Mouse (Mus musculus) heart, embryonic 16.5 days (tissue): ENCODE measurements around the gene Dtx2. TPM values are rescaled to one million over a fixed set of nuclear protein-coding genes. Genes with fewer than 3 reads are reported as not detected.
A peak's percentile ranks its signal among the peaks of the same experiment; 100 is the strongest.

Source experiments
- ATAC-seq: fragments of 200-750 bp; cut with Nextera tagmentation; replicated peaks from 2 replicates; pipeline ENCODE4 v1.8.0; 2017; ENCODE audit warnings: moderate number of reproducible peaks; ENCODE audit not compliant: insufficient read depth, low FRiP score; ENCODE audit errors: extremely low read depth
- H3K27ac ChIP-seq: fragments of 300-500 bp; sonication (generic); 2 replicates; pipeline ENCODE4 v1.5.1; 2014; ENCODE audit warnings: mild to moderate bottlenecking, low read length, control low read depth, moderate library complexity
- H3K27me3 ChIP-seq: fragments of 300-500 bp; sonication (generic); 2 replicates; pipeline ENCODE4 v1.6.1; 2014; ENCODE audit warnings: low read length, mixed read lengths; ENCODE audit not compliant: control insufficient read depth, insufficient read depth
- H3K36me3 ChIP-seq: fragments of 300-500 bp; sonication (generic); 2 replicates; pipeline ENCODE4 v1.6.1; 2014; ENCODE audit not compliant: control insufficient read depth, insufficient read depth
- H3K4me1 ChIP-seq: fragments of 300-500 bp; sonication (generic); 2 replicates; pipeline ENCODE4 v1.6.1; 2014; ENCODE audit warnings: low read length, mixed read lengths; ENCODE audit not compliant: control insufficient read depth, insufficient read depth
- H3K4me2 ChIP-seq: fragments of 300-500 bp; sonication (generic); 2 replicates; pipeline ENCODE4 v1.6.1; 2014; ENCODE audit warnings: low read depth, mild to moderate bottlenecking, control low read depth, low read length
- H3K4me3 ChIP-seq: fragments of 300-500 bp; sonication (generic); 2 replicates; pipeline ENCODE4 v1.5.1; 2014; ENCODE audit warnings: mild to moderate bottlenecking, control low read depth, low read length
- H3K9ac ChIP-seq: fragments of 300-500 bp; sonication (generic); 2 replicates; pipeline ENCODE4 v1.6.1; 2014; ENCODE audit warnings: low read length, control low read depth
- H3K9me3 ChIP-seq: fragments of 300-500 bp; sonication (generic); replicated peaks from 2 replicates; pipeline ENCODE4 v1.6.1; 2016; ENCODE audit warnings: low read length; ENCODE audit not compliant: control insufficient read depth
- WGBS: fragments of 180-500 bp; shearing (Covaris S2); extraction: QIAGEN DNeasy Blood & Tissue Kit; methylation state at CpG from one replicate; pipeline ENCODE4 v1.1.7; 2014; 5-methylcytosine and 5-hydroxymethylcytosine counted together
- polyA plus RNA-seq: library from polyadenylated mRNA; unstranded; fragments of >200 nt; fragmentation: Nextera tagmentation; extraction: Ambion mirVana; gene quantifications from 2 replicates; pipeline ENCODE4 v1.2.1, GENCODE M21; 2015

Gene Dtx2
- polyA plus RNA-seq, result 21.8 and 22.5 TPM in 2 replicates

GRCm38 (mm10) chr5:135994725-135995687 lies at the start of gene Dtx2:
Dtx2 (plus strand) TSS chr5:135994800.
- ATAC-seq, result peak; percentile 92
- Histone ChIP-seq H3K27ac (peak within 1 kb of the TSS; percentile 85), H3K4me3 (peak within 1 kb of the TSS; percentile 75), H3K36me3 (peaks cover 17% of the 10 kb centered on the region), H3K27me3 (no peaks in the 10 kb centered on the region), H3K9ac (peak within 1 kb of the TSS; percentile 82), H3K4me1 (peaks cover 6% of the 10 kb centered on the region), H3K9me3 (no peaks in the 10 kb centered on the region), H3K4me2 (peak within 1 kb of the TSS; percentile 79)
- WGBS, result 2% methylated on average over 47 of the region's 47 CpGs

- Histone ChIP-seq H3K4me2 (peak overlapping the region; percentile 49), H3K9me3 (no peaks in the 10 kb centered on the region), H3K9ac (peak overlapping the region; percentile 41), H3K4me3 (0 out of 2 replicates have a peak overlapping the region, but pooled peaks have one; percentile 6), H3K36me3 (no peaks in the 10 kb centered on the region), H3K4me1 (peaks cover 6% of the 10 kb centered on the region), H3K27me3 (no peaks in the 10 kb centered on the region), H3K27ac (peak overlapping the region; percentile 4; the same call in 1 of the 2 replicates)
- ATAC-seq, result peak; percentile 55; the same call in 1 of the 2 replicates
- WGBS, result 47% methylated on average over 10 of the region's 10 CpGs
These were observed 48.6 kb upstream of the Dtx2 start for GRCm38 (mm10) chr5:135945916-135946408.

GRCm38 (mm10) chr5:135946621-135947020 lies 48.0 kb upstream of the Dtx2 start:
- no peak for ATAC-seq
- no peak overlapping the region for H3K4me3 ChIP-seq
- H3K36me3 ChIP-seq, result no peaks in the 10 kb centered on the region
- H3K27ac ChIP-seq, result no peak overlapping the region
- H3K4me1 ChIP-seq, result peaks cover 6% of the 10 kb centered on the region
- H3K9me3 ChIP-seq, result no peaks in the 10 kb centered on the region
- H3K9ac ChIP-seq, result no peak overlapping the region
- peak overlapping the region; percentile 49; the same call in 1 of the 2 replicates for H3K4me2 ChIP-seq
- 79% methylated on average over 5 of the region's 5 CpGs for WGBS
- H3K27me3 ChIP-seq, result no peaks in the 10 kb centered on the region

- 80% methylated on average over 11 of the region's 11 CpGs for WGBS
- Histone ChIP-seq H3K4me3 (no peak overlapping the region), H3K9ac (no peak overlapping the region), H3K9me3 (no peaks in the 10 kb centered on the region), H3K36me3 (no peaks in the 10 kb centered on the region), H3K27ac (no peak overlapping the region), H3K27me3 (no peaks in the 10 kb centered on the region), H3K4me1 (peaks cover 5% of the 10 kb centered on the region), H3K4me2 (no peak overlapping the region)
- ATAC-seq, result no peak
These were observed 43.7 kb upstream of the Dtx2 start for GRCm38 (mm10) chr5:135950710-135951412.

- Histone ChIP-seq H3K36me3 (no peaks in the 10 kb centered on the region), H3K4me3 (no peak overlapping the region), H3K4me2 (no peak overlapping the region), H3K27me3 (no peaks in the 10 kb centered on the region), H3K9ac (no peak overlapping the region), H3K27ac (no peak overlapping the region), H3K4me1 (no peaks in the 10 kb centered on the region; the same call in 1 of the 2 replicates), H3K9me3 (no peaks in the 10 kb centered on the region)
- WGBS, result 77% methylated on average over 2 of the region's 2 CpGs
- ATAC-seq, result no peak
These were observed 42.9 kb upstream of the Dtx2 start for GRCm38 (mm10) chr5:135951660-135952059.

- Histone ChIP-seq H3K27ac (no peak overlapping the region), H3K36me3 (no peaks in the 10 kb centered on the region), H3K4me1 (peaks cover 5% of the 10 kb centered on the region), H3K27me3 (no peaks in the 10 kb centered on the region), H3K9ac (no peak overlapping the region), H3K4me3 (no peak overlapping the region), H3K4me2 (no peak overlapping the region), H3K9me3 (no peaks in the 10 kb centered on the region)
- no peak for ATAC-seq
- WGBS, result 86% methylated on average over 2 of the region's 2 CpGs
These were observed 41.8 kb upstream of the Dtx2 start for GRCm38 (mm10) chr5:135952830-135953229.

GRCm38 (mm10) chr5:135956300-135957206 lies 38.0 kb upstream of the Dtx2 start:
- Histone ChIP-seq H3K4me3 (peak overlapping the region; percentile 42), H3K9ac (peak overlapping the region; percentile 67), H3K9me3 (no peaks in the 10 kb centered on the region), H3K4me2 (peak overlapping the region; percentile 54), H3K27ac (peak overlapping the region; percentile 96), H3K4me1 (peaks cover 9% of the 10 kb centered on the region), H3K27me3 (no peaks in the 10 kb centered on the region), H3K36me3 (no peaks in the 10 kb centered on the region)
- WGBS, result 84% methylated on average over 9 of the region's 9 CpGs
- no peak for ATAC-seq

- no peaks in the 10 kb centered on the region for H3K9me3 ChIP-seq
- peak overlapping the region; percentile 54 for H3K4me2 ChIP-seq
- 7% methylated on average over 28 of the region's 28 CpGs for WGBS
- peak overlapping the region; percentile 42 for H3K4me3 ChIP-seq
- peaks cover 13% of the 10 kb centered on the region for H3K4me1 ChIP-seq
- peak overlapping the region; percentile 67 for H3K9ac ChIP-seq
- H3K27ac ChIP-seq, result peak overlapping the region; percentile 96
- H3K36me3 ChIP-seq, result no peaks in the 10 kb centered on the region
- no peaks in the 10 kb centered on the region for H3K27me3 ChIP-seq
- ATAC-seq, result peak; percentile 85
These were observed 37.2 kb upstream of the Dtx2 start for GRCm38 (mm10) chr5:135957207-135957974.
